Mouse (Mus musculus): ENCODE results near the gene Foxf1. TPM values are rescaled to one million over a fixed set of nuclear protein-coding genes. Genes with fewer than 3 reads are reported as not detected.
A peak's percentile ranks its signal among the peaks of the same experiment; 100 is the strongest.

Foxf1 gene
- total RNA-seq, 2 experiments from 2014 or later, result 0.92 to 1.5 TPM

- no peak for DNase-seq (ENCODE audit: low spot score in 2 of 2)
Measured at GRCm38 (mm10) chr8:121081398-121081797, 2.8 kb upstream of the Foxf1 start.

DNA sequence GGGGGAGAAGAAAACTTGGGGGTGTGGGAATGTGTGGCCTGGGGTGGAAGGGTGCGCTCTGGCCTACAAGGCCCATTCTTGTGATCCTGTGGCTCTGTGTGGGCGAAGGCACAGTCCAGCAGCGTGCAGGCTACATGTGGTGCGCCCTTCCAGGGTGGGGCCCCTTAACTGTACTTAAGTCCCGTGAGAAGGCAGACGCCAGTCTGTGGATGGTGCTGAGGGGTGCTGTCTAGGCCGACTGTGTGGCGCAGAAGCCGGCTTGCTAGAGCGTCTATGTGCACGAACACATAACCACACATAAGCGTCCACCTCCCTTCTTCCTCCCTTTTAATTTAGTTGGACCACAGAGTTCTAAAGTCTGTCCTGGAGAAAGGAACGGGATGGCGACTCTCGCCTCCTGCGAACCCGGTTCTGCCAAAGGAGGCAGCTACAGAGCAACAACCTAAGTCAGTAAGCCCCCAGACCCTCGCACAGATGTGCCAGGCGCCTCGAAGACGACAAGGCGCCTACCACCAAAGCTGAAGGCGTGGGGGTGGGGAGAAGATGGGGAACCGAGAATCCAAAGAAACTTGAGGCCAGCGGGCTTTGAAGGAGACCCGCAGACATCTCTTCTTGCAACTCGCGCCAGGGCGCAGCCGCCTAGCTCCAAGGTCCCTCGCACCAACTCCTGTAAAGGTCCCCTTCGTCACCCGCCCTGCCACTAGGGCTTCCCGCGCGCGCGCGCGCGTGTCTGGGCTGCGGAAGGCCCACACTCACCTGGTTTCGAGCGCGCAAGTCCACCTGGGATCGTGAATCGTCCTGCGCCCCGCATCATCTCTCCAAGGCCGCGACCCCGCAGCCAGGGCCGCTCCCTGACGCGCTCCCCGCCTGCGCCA lies 1.7 kb upstream of the Foxf1 start:
- no peak for DNase-seq (ENCODE audit: low spot score in 2 of 2)

- no peak for DNase-seq (ENCODE audit: low spot score in 2 of 2)
Measured at GRCm38 (mm10) chr8:121083093-121083935, 872 bp upstream of the Foxf1 start.

- no peak for DNase-seq (ENCODE audit: low spot score in 2 of 2)
Measured at GRCm38 (mm10) chr8:121083936-121084209, 313 bp upstream of the Foxf1 start.

GRCm38 (mm10) chr8:121085011-121085410 lies 825 bp downstream of the Foxf1 start:
- DNase-seq (ENCODE audit: low spot score in 2 of 2), result no peak

- no peak for DNase-seq (ENCODE audit: low spot score in 2 of 2)
Measured at GRCm38 (mm10) chr8:121085561-121085960, 1.4 kb downstream of the Foxf1 start.

DNA sequence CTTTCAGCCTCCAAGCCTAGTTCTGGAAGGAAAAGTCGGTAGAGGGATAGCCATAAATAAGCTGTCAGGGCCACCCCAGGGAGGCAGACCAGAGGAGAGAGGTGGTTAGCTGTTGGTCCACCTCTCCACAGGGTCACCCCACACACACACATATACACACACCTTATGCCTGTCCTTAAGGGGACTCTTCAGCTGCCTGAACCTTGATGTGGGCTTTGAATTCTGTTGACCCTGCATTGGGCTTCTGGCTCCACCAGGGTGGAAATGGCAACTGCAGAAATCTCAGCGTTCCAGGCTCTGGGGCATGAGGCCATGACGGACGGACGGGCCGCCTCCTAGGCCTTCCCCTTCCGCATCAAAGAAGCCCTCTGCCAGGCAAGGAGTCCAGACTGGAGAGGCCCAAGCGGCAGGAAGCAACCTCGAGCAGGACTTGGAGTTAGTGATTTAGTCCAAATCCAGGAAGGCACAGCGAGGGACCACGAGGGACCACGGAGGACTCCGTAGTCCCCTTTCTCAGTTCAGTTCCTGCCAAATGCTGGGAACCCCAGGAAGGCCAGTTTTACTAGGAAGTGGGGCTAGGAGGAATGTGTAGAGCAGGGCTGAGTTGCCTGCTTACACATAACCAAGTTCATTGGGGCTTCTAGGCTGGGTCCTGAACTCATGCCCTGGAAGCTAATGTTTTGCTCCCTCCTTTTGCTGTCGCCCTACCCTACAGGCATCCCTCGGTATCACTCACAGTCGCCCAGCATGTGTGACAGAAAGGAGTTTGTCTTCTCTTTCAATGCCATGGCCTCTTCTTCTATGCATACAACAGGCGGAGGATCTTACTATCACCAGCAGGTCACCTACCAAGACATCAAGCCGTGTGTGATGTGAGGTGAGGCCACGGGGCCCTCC lies 2.1 kb downstream of the Foxf1 start:
- DNase-seq (ENCODE audit: low spot score in 2 of 2), result no peak

DNA sequence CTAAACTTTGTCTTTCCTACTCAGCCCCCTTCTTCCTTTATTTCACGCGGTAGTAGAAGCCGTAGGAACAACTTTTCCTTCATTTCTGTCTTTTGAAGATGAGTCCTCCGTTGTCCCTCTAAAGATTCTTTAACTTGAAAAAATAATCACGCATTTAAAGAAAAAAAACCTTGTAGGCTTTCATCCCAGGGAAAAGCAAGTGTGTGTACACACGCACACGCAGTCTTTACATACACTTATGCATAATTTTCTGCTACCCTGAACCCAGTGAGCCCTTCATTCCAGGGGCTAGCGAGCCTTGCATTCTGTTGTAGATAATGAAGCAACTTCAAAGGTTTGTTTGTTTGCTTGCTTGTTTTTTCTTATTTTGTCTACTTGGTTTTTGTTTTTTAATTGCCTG lies 4.1 kb downstream of the Foxf1 start:
- DNase-seq (ENCODE audit: low spot score in 2 of 2), result no peak

DNA sequence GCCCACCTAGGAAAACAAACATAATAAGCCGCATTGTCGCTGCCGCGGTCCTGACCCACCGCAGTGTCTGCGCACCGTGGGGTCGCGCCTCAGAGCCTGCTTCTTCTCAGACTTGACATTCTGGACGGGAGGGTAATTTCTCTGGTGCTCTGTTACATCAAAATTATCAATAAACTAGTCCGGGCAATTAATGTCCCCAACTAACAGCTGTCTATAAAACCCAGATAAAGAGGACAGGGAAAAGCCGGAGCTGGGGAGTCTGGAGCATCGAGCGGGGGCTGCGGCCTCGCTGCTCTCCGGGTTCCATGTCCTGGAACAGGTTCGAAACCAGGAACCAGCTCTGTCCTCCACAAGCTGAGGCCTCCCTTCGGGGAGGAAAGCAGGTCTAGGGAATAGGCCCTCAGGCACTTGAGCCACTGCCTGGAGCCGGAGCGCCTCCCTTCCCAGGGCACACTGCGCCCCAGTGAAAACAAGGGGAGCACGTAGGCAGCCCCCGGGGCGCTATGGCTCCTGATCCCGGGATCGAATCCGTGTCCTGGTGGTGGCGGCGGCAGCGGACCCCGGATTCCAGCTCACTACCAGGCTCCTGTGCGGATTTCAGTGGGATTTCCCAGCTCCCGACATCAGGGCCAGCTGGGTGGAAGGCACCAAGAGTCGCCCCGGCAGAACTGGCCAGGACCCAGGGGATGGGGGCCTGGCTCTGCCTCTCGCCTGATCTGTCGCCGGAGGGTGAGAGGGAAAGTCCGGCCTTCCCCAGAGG lies 4.9 kb downstream of the Foxf1 start:
- DNase-seq (ENCODE audit: low spot score in 2 of 2), result no peak

DNA sequence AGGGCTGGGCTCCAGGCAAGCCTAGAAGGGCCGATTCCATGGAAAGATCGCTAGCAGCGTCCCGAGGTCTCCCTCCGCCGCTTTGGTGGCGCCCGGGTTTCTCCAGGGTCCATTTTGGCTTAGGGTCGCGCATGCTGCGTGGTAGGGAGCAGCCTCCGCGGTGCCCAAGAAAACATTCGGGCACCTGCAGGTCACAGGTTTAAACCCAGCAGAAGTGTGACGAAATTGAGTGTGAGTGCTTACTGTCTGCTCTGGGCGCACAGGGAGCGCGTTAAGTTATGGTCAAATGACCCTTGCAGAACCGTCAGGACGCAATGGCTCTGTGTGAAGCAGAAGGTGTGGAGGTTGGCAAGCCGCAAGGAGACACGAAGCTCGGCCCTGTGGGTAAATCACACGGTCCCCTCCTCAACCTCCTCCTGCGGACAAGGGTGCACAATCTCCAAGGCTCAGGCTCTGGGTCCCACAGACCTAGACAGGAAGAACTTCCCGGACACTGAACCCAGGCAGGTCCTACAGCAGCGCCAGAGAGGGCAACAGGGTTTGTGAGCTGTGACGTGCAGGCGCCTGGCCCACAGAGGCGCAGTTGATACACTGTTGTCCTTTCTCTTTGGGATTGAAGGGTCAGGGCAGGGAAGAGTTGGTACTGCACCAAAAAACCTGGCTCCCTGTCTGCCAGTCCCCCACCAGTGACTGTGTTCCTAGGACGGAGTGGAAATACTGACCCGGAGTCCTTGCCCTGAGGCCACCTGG lies 5.6 kb downstream of the Foxf1 start:
- no peak for DNase-seq (ENCODE audit: low spot score in 2 of 2)

GRCm38 (mm10) chr8:121090716-121091115 lies 6.5 kb downstream of the Foxf1 start:
- DNase-seq (ENCODE audit: low spot score in 2 of 2), result no peak

DNA sequence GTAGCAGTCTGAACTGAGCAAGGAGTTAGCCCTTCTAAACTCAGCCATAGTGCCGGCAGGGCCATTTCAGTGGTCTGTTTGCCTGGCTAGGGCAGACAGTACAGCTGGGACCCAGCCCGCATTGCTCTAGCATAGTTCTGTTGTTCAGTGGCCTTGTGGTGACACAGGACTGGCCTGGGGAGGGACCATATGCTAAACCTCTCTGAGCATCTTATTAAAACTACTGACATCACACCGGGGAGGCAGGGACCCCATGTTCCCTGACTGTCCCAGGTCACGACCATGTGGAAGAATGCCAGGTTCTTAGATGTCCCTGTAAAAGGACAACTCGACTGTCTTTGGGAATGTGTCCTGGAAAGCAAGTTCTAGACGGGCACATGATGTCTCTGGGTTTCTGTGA lies 8.0 kb downstream of the Foxf1 start:
- DNase-seq (ENCODE audit: low spot score in 2 of 2), result no peak

DNA sequence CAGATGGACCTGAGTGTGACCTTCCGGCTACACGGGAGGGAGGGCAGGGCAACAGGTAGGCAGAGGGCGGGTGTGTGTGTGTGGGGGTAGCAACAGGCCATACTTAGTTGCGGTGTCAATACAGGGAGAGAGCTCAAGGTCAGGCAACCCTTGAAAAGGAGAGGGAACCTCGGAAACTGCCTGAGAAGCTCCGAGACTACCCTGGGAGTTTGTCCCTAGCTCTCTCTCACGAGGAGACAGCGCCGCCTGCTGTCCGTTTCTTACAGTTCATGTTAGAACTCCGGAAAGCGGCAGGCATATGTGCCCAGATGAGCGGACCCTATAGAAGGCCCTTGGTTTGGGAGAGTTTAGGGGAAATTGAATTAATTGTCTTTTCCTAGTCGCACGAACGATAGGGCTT lies 8.4 kb downstream of the Foxf1 start:
- peak; percentile 78 to 86 for DNase-seq (ENCODE audit: low spot score in 2 of 2)

DNA sequence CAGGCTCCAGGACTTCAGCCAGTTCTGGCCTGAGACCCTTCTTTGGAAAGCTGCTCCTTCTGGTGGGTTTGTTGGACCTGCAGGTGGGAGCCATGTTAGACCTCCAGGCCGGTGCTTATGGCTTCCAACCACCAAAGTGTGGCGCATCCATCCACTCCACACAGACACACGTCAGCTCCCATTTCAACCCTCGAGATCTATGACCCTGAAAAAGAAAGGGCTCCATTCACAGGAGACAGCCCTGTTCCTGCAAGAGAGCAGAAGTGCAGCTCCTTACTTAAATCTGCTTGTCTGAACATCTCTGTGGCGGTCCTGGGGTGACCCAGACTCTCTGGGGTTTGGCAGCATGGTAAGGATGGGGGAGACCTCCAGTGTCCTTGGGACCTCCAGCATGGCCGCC lies 9.3 kb downstream of the Foxf1 start:
- DNase-seq (ENCODE audit: low spot score in 2 of 2), result no peak

GRCm38 (mm10) chr8:121104049-121104818 lies 20.0 kb downstream of the Foxf1 start:
- DNase-seq (ENCODE audit: low spot score in 2 of 2), result peak; percentile 75 to 78

DNA sequence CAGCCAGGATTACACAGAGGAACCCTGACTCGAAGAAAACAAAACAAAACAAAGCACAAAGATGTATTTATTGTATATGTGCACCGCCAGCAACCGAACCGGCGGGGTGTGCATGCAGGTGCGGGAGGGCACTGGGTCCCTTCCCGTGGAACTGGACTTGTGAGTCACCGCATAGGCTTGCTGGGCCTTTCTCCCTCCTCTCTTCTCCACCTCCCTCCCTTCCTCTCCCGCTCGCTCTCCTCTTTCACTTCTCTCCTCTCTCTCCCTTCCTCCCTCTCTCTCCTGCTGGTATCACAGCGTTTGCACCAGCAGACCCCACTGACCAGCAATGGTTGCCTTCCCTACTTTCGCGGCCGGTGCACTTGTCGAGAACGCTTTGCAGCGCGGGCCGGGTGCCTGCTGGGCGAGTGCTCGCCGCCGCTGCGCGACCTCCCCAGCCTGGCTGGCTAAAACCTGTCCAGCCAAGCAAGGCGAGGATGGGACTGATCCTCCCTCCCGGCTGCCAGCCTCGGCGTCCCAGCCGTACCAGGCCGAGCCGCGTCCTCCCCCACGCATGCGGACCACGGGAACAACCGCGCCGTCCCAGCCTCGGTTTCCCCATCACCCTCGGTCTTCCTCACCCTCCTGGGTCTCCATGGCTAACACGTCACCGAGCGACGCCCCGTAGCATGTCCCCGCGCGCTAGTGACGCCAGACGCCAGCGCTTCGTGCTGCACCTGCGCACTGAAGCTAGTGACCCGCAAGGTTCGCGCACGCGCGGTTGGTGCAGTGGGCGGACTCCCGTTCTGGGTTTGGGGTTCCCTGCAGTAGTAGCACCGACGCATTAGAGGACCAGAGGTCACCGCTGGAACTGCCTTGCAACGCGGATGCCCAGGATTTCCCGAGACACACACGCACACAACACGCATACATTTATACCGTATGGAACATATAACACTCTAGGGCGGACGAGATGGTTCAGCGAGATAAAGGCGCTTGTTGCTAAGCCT lies 23.8 kb downstream of the Foxf1 start, which contains the start of gene Mthfsd:
TSS of gene Mthfsd (minus strand) at position 725 of the 989 bp plus-strand sequence.
- DNase-seq (ENCODE audit: low spot score in 2 of 2), result peak; percentile 99

GRCm38 (mm10) chr8:121108657-121109056 lies 24.5 kb downstream of the Foxf1 start:
- no peak for DNase-seq (ENCODE audit: low spot score in 2 of 2)
